Mouse (Mus musculus): ENCODE measurements around the gene Best1. TPM values are rescaled to one million over a fixed set of nuclear protein-coding genes. Genes with fewer than 3 reads are reported as not detected.

Best1 gene
- polyA plus RNA-seq, 1 experiment: not detected

- no peak overlapping the region for H3K4me3 ChIP-seq (replicated peaks)
- H3K36me3 ChIP-seq (ENCODE audit: control insufficient read depth): peaks cover 3% of the 10 kb centered on the region; the same call in 1 of the 2 replicates
- H3K4me1 ChIP-seq (ENCODE audit: control insufficient read depth): peaks cover 17% of the 10 kb centered on the region
- TF ChIP-seq GATA1 (IDR thresholded peaks at IDR 0.05; ENCODE audit: low read length) (no peak), TAL1 (IDR thresholded peaks at IDR 0.05; ENCODE audit: low read length) (no peak)
- no peaks in the 10 kb centered on the region; the same call in 1 of the 2 replicates for H3K27me3 ChIP-seq (ENCODE audit: control insufficient read depth)
- peaks cover 8% of the 10 kb centered on the region for H3K9me3 ChIP-seq (ENCODE audit: control insufficient read depth, low read length)
These were observed 1.1 kb downstream of the Best1 start for GRCm38 (mm10) chr19:10000330-10000729.

- H3K9me3 ChIP-seq (ENCODE audit: control insufficient read depth, low read length): peaks cover 8% of the 10 kb centered on the region
- no peak overlapping the region for H3K4me3 ChIP-seq (replicated peaks)
- peaks cover 15% of the 10 kb centered on the region for H3K4me1 ChIP-seq (ENCODE audit: control insufficient read depth)
- H3K27me3 ChIP-seq (ENCODE audit: control insufficient read depth): no peaks in the 10 kb centered on the region; the same call in 1 of the 2 replicates
- TF ChIP-seq GATA1 (IDR thresholded peaks at IDR 0.05; ENCODE audit: low read length): no peak
- no peak for TF ChIP-seq TAL1 (IDR thresholded peaks at IDR 0.05; ENCODE audit: low read length)
- peaks cover 3% of the 10 kb centered on the region; the same call in 1 of the 2 replicates for H3K36me3 ChIP-seq (ENCODE audit: control insufficient read depth)
These were observed 2.5 kb downstream of the Best1 start for GRCm38 (mm10) chr19:9998736-9999486.

- TF ChIP-seq GATA1 (IDR thresholded peaks at IDR 0.05; ENCODE audit: low read length) (no peak), TAL1 (IDR thresholded peaks at IDR 0.05; ENCODE audit: low read length) (no peak)
- Histone ChIP-seq H3K36me3 (ENCODE audit: control insufficient read depth) (peaks cover 3% of the 10 kb centered on the region; the same call in 1 of the 2 replicates), H3K9me3 (ENCODE audit: control insufficient read depth, low read length) (peaks cover 8% of the 10 kb centered on the region), H3K4me1 (ENCODE audit: control insufficient read depth) (peaks cover 18% of the 10 kb centered on the region), H3K4me3 (replicated peaks) (no peak overlapping the region), H3K27me3 (ENCODE audit: control insufficient read depth) (no peaks in the 10 kb centered on the region; the same call in 1 of the 2 replicates)
These were observed 3.4 kb downstream of the Best1 start for GRCm38 (mm10) chr19:9998063-9998416.

GRCm38 (mm10) chr19:9997204-9998062 is 4.0 kb downstream of the Best1 start:
- no peak for TF ChIP-seq TAL1 (IDR thresholded peaks at IDR 0.05; ENCODE audit: low read length)
- no peak for TF ChIP-seq GATA1 (IDR thresholded peaks at IDR 0.05; ENCODE audit: low read length)
- Histone ChIP-seq H3K4me1 (ENCODE audit: control insufficient read depth) (peaks cover 24% of the 10 kb centered on the region), H3K9me3 (ENCODE audit: control insufficient read depth, low read length) (peaks cover 4% of the 10 kb centered on the region), H3K27me3 (ENCODE audit: control insufficient read depth) (no peaks in the 10 kb centered on the region; the same call in 1 of the 2 replicates), H3K36me3 (ENCODE audit: control insufficient read depth) (peaks cover 3% of the 10 kb centered on the region; the same call in 1 of the 2 replicates), H3K4me3 (replicated peaks) (no peak overlapping the region)

GRCm38 (mm10) chr19:9993036-9993656 is 8.3 kb downstream of the Best1 start:
- peaks cover 58% of the 10 kb centered on the region for H3K4me1 ChIP-seq (ENCODE audit: control insufficient read depth)
- H3K9me3 ChIP-seq (ENCODE audit: control insufficient read depth, low read length): no peaks in the 10 kb centered on the region
- TF ChIP-seq GATA1 (IDR thresholded peaks at IDR 0.05; ENCODE audit: low read length): no peak
- TF ChIP-seq TAL1 (IDR thresholded peaks at IDR 0.05; ENCODE audit: low read length): no peak
- no peaks in the 10 kb centered on the region; the same call in 1 of the 2 replicates for H3K27me3 ChIP-seq (ENCODE audit: control insufficient read depth)
- H3K36me3 ChIP-seq (ENCODE audit: control insufficient read depth): peaks cover 1% of the 10 kb centered on the region
- peak overlapping the region; percentile 40 for H3K4me3 ChIP-seq (replicated peaks)

- peaks cover 66% of the 10 kb centered on the region for H3K4me1 ChIP-seq (ENCODE audit: control insufficient read depth)
These were observed 9.1 kb downstream of the Best1 start for GRCm38 (mm10) chr19:9992011-9992958.

GRCm38 (mm10) chr19:9991304-9991703 is 10.1 kb downstream of the Best1 start:
- H3K4me1 ChIP-seq (ENCODE audit: control insufficient read depth): peaks cover 69% of the 10 kb centered on the region
- H3K4me3 ChIP-seq (replicated peaks): no peak overlapping the region

More at GRCm38 (mm10) chr19:9992011-9992958, 9.1 kb downstream of the Best1 start:
- Histone ChIP-seq H3K4me3 (replicated peaks) (peak overlapping the region; percentile 40), H3K9me3 (ENCODE audit: control insufficient read depth, low read length) (no peaks in the 10 kb centered on the region), H3K27me3 (ENCODE audit: control insufficient read depth) (no peaks in the 10 kb centered on the region), H3K36me3 (ENCODE audit: control insufficient read depth) (peaks cover 9% of the 10 kb centered on the region)
- TF ChIP-seq GATA1 (IDR thresholded peaks at IDR 0.05; ENCODE audit: low read length) (no peak), TAL1 (IDR thresholded peaks at IDR 0.05; ENCODE audit: low read length) (no peak)

GRCm38 (mm10) chr19:9989884-9990256 is 11.6 kb downstream of the Best1 start:
- Histone ChIP-seq H3K4me3 (replicated peaks) (peak overlapping the region; percentile 25), H3K9me3 (ENCODE audit: control insufficient read depth, low read length) (no peaks in the 10 kb centered on the region), H3K27me3 (ENCODE audit: control insufficient read depth) (no peaks in the 10 kb centered on the region), H3K36me3 (ENCODE audit: control insufficient read depth) (peaks cover 33% of the 10 kb centered on the region), H3K4me1 (ENCODE audit: control insufficient read depth) (peaks cover 80% of the 10 kb centered on the region)
- TF ChIP-seq TAL1 (IDR thresholded peaks at IDR 0.05; ENCODE audit: low read length): no peak
- TF ChIP-seq GATA1 (IDR thresholded peaks at IDR 0.05; ENCODE audit: low read length): no peak

More at GRCm38 (mm10) chr19:9991304-9991703, 10.1 kb downstream of the Best1 start:
- H3K36me3 ChIP-seq (ENCODE audit: control insufficient read depth): peaks cover 19% of the 10 kb centered on the region
- H3K9me3 ChIP-seq (ENCODE audit: control insufficient read depth, low read length): no peaks in the 10 kb centered on the region
- no peaks in the 10 kb centered on the region for H3K27me3 ChIP-seq (ENCODE audit: control insufficient read depth)
- no peak for TF ChIP-seq GATA1 (IDR thresholded peaks at IDR 0.05; ENCODE audit: low read length)
- TF ChIP-seq TAL1 (IDR thresholded peaks at IDR 0.05; ENCODE audit: low read length): no peak
